Mouse (Mus musculus) forebrain, postnatal 0 days (tissue): Measurements from ENCODE around the gene H1foo. TPM values are rescaled to one million over a fixed set of nuclear protein-coding genes. Genes with fewer than 3 reads are reported as not detected.
A peak's percentile ranks its signal among the peaks of the same experiment; 100 is the strongest.

Source experiments
- ATAC-seq: fragments of 200-750 bp; cut with Nextera tagmentation; 2 replicates; pipeline ENCODE4 v1.8.0; 2017; ENCODE audit warnings: mild to moderate bottlenecking, moderate library complexity
- DNase-seq: peaks from one replicate; pipeline ENCODE4 v3.0.0-alpha.2; 2015
- H3K27ac ChIP-seq: fragments of 300-500 bp; sonication (generic); 2 replicates; pipeline ENCODE4 v1.5.1; 2014; ENCODE audit warnings: low read depth, mild to moderate bottlenecking, antibody characterized with exemption, low read length, moderate library complexity, mixed read lengths
- H3K27me3 ChIP-seq: fragments of 300-500 bp; sonication (generic); 2 replicates; pipeline ENCODE4 v1.6.1; 2014; ENCODE audit warnings: mild to moderate bottlenecking, low read length, mixed read lengths; ENCODE audit not compliant: insufficient read depth
- H3K36me3 ChIP-seq: fragments of 300-500 bp; sonication (generic); 2 replicates; pipeline ENCODE4 v1.6.1; 2014; ENCODE audit warnings: mild to moderate bottlenecking, moderate library complexity; ENCODE audit not compliant: insufficient read depth
- H3K4me1 ChIP-seq: fragments of 300-500 bp; sonication (generic); 2 replicates; pipeline ENCODE4 v1.6.1; 2014; ENCODE audit warnings: antibody characterized with exemption; ENCODE audit not compliant: insufficient read depth
- H3K4me2 ChIP-seq: fragments of 300-500 bp; sonication (generic); 2 replicates; pipeline ENCODE4 v1.6.1; 2014; ENCODE audit warnings: low read depth, mild to moderate bottlenecking, moderate library complexity
- H3K4me3 ChIP-seq: fragments of 300-500 bp; sonication (generic); 2 replicates; pipeline ENCODE4 v1.5.1; 2014; ENCODE audit warnings: low read depth, low read length, mixed read lengths
- H3K9ac ChIP-seq: fragments of 300-500 bp; sonication (generic); 2 replicates; pipeline ENCODE4 v1.6.1; 2014; ENCODE audit warnings: mild to moderate bottlenecking
- H3K9me3 ChIP-seq: fragments of 300-500 bp; sonication (generic); 2 replicates; pipeline ENCODE4 v1.6.1; 2016; ENCODE audit warnings: low read length
- CTCF ChIP-seq: sonication (generic); IDR thresholded peaks from 2 replicates; pipeline ENCODE4 v1.5.1; 2016; ENCODE audit warnings: antibody characterized with exemption, control low read depth, low read depth
- WGBS: fragments of 180-500 bp; shearing (Covaris S2); extraction: QIAGEN DNeasy Blood & Tissue Kit; methylation state at CpG from one replicate; pipeline ENCODE4 v1.1.7; 2014; 5-methylcytosine and 5-hydroxymethylcytosine counted together
- polyA plus RNA-seq: library from polyadenylated mRNA; unstranded; fragments of >200 nt; fragmentation: Nextera tagmentation; extraction: Ambion mirVana; gene quantifications from 2 replicates; pipeline ENCODE4 v1.2.1, GENCODE M21; 2015
- total RNA-seq: library from RNA; depleted of rRNA; stranded (reverse); fragments of >200 nt; gene quantifications from 2 replicates; pipeline ENCODE4 v1.2.3, GENCODE M21; 2014; rRNA removed

The H1foo gene
- total and polyA plus RNA-seq, 2 experiments from 2014 or later: not detected

DNA sequence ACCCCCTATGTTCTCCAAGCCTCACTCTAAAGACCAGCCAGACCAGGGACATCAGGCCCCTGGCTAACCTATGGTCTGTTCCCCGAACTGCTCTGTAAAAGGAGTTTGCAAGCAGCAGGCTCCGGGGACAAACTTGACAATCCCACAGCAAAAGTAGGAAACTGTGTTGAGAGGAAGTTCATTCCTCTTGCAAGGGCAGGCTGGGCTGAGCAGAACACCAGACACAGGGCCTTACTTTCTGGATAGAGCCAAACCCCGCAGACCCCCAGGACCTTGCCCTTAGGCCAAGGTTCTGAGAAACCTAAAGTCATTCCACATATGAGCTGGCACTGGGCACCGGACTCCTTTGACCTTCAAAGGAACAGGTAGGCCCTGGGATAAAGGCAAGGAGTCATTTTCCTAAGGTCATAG, 50.8 kb downstream of the H1foo start:
- Histone ChIP-seq H3K4me3 (peak overlapping the region; percentile 62; the same call in 1 of the 2 replicates), H3K9ac (no peak overlapping the region), H3K4me2 (peak overlapping the region; percentile 94), H3K27me3 (peaks cover 18% of the 10 kb centered on the region), H3K27ac (no peak overlapping the region), H3K9me3 (no peaks in the 10 kb centered on the region), H3K4me1 (peaks cover 9% of the 10 kb centered on the region), H3K36me3 (no peaks in the 10 kb centered on the region)
- WGBS: 43% methylated on average over 4 of the region's 4 CpGs
- TF ChIP-seq CTCF: no peak
- no peak for DNase-seq
- ATAC-seq: no peak

DNA sequence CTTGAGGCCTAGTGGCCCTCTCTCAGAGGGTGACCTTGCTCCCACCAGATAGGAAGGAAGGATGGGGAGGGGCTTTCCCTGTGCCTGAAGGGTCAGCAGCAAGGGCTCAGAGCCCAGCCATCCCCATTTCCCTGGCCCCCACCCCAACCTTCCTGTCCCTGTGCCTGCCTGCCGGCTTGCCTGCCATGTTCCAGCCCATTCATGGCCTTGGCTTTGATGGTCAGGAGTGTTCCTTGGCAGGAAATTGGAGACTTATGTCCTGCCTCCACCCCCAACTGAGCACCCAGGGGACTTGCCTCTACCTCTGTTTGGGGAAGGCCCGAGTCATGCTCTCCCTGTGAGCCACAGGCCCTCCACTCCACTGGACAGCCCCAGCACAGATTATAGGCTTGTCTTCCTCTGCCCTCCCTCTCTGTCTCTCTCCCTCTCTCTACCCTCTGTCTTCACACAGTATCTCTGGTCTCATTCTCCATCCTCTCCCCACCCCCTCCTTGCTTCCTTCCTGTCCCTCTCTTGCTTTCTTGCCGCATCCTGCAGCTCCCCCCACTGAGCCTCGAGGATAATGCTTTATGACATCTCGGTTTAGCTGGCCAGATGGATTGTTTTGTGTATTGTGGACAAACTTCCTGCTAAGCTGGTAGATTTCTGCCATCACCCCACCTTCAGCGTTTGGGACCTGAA, 51.6 kb downstream of the H1foo start:
- Histone ChIP-seq H3K36me3 (no peaks in the 10 kb centered on the region), H3K4me3 (no peak overlapping the region), H3K4me2 (no peak overlapping the region), H3K9ac (no peak overlapping the region), H3K4me1 (peaks cover 9% of the 10 kb centered on the region), H3K27me3 (peaks cover 18% of the 10 kb centered on the region), H3K27ac (no peak overlapping the region), H3K9me3 (no peaks in the 10 kb centered on the region)
- 40% methylated on average over 6 of the region's 6 CpGs for WGBS
- peak; percentile 63 for TF ChIP-seq CTCF
- DNase-seq (peak; percentile 47), ATAC-seq (0 out of 2 replicates have a peak, but pooled peaks have one; percentile 8)

DNA sequence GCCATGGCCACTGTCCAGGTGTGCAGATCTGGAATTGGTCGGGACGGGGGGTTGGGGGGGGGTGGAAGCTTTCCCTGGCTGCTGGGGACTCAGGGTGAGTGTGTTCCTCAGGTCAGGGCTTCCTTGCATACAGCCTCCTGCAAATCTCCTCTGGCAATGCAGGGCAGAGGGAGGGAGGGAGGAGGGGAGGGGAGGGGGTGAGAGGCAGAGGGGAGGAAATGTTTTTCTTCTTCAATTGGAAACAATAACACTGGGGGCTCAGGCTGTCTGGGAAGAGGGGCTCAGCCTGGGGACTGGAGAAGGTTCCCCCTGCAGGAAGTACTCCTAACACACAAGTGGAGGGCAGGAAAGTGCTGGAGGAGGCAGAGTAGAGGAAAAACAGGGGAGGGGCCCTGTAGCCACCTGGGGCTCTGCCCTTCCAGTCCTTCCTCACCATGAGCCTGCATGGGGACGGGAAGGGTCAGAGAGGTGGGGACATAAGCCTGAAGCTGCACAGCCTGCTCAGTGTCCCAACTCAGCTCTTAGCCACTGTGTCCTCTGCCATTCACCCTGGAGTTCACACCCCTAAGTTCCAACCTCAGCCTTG, 53.1 kb downstream of the H1foo start:
- H3K4me1 ChIP-seq: peaks cover 9% of the 10 kb centered on the region; the same call in 1 of the 2 replicates
- no peak overlapping the region for H3K9ac ChIP-seq
- ATAC-seq: no peak
- WGBS: 14% methylated on average over 3 of the region's 3 CpGs
- no peak for DNase-seq
- no peaks in the 10 kb centered on the region for H3K36me3 ChIP-seq
- no peak for TF ChIP-seq CTCF
- H3K4me2 ChIP-seq: no peak overlapping the region
- no peak overlapping the region for H3K4me3 ChIP-seq
- no peak overlapping the region for H3K27ac ChIP-seq
- H3K9me3 ChIP-seq: no peaks in the 10 kb centered on the region
- peaks cover 16% of the 10 kb centered on the region for H3K27me3 ChIP-seq

DNA sequence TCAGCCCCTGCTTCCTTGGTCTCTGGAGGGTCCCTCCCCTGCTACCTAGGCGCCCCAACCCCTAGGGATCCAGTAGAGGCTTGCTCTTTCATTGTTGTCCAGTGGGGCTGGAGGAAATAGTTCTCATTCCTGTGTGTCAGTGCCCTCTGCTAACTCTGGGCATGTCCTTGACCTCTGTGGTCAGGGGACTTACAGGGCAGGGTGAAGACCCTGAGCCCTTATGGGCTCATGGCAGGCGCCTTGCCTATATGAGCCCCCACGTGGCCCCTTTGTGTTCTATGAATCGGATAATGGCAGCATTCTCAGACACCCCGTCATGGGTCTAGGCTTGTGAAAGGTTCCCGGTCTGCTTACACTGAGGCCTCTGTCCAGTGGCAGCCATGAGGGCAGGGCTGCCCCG, 54.0 kb downstream of the H1foo start:
- DNase-seq (no peak), ATAC-seq (no peak)
- TF ChIP-seq CTCF: no peak
- H3K27me3 ChIP-seq: 0 out of 2 replicates have a peak, but pooled peaks cover 7% of the 10 kb centered on the region
- WGBS: 77% methylated on average over 7 of the region's 7 CpGs
- no peak overlapping the region for H3K27ac ChIP-seq
- H3K9me3 ChIP-seq: no peaks in the 10 kb centered on the region
- no peaks in the 10 kb centered on the region for H3K36me3 ChIP-seq
- H3K4me2 ChIP-seq: no peak overlapping the region
- H3K4me3 ChIP-seq: no peak overlapping the region
- no peak overlapping the region for H3K9ac ChIP-seq
- H3K4me1 ChIP-seq: peaks cover 6% of the 10 kb centered on the region; the same call in 1 of the 2 replicates

DNA sequence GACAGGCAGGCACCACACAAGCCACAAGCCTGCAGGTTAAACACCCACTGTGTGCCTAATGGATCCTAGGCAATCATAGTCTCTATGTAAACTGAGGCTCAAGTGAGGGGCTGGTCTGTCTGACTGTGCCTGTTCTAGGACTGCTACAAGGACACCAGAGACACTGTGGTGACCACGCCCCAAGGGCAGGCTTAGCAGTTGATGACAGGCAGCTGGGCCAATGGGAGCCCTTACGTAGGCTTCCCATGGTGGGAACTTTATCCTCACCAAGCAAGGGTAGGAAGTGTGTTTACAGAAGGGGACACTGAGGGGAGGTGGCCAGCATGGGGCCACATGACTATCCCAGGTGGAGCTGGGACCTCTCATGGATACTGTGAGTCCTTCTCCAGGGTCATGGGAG, 54.5 kb downstream of the H1foo start:
- Histone ChIP-seq H3K9me3 (no peaks in the 10 kb centered on the region), H3K36me3 (no peaks in the 10 kb centered on the region), H3K27ac (no peak overlapping the region), H3K27me3 (0 out of 2 replicates have a peak, but pooled peaks cover 2% of the 10 kb centered on the region), H3K4me2 (no peak overlapping the region), H3K9ac (no peak overlapping the region), H3K4me3 (no peak overlapping the region), H3K4me1 (peaks cover under 1% of the 10 kb centered on the region; the same call in 1 of the 2 replicates)
- WGBS: 87% methylated on average over 2 of the region's 2 CpGs
- no peak for DNase-seq
- ATAC-seq: no peak
- no peak for TF ChIP-seq CTCF

Other genes starting within 250 kb of the H1foo start
- 0.38 and 1.4 TPM in 2 replicates for gene Tmem40, start 182.5 kb upstream of the H1foo start, total RNA-seq
- gene Tmem40, start 182.5 kb upstream of the H1foo start, polyA plus RNA-seq: 0.73 and 1.1 TPM in 2 replicates
- 5.2 and 6.6 TPM in 2 replicates for gene Cand2, start 170.4 kb upstream of the H1foo start, total RNA-seq
- gene Cand2, start 170.4 kb upstream of the H1foo start, polyA plus RNA-seq: 2.9 and 4.2 TPM in 2 replicates
- gene Rpl32, start 136.2 kb upstream of the H1foo start, total RNA-seq: 1,524 and 2,855 TPM in 2 replicates
- 1,212 and 1,517 TPM in 2 replicates for gene Rpl32, start 136.2 kb upstream of the H1foo start, polyA plus RNA-seq
- gene Efcab12, start 106.5 kb upstream of the H1foo start, total RNA-seq: 2.4 and 4.4 TPM in 2 replicates
- gene Efcab12, start 106.5 kb upstream of the H1foo start, polyA plus RNA-seq: 1.4 and 1.7 TPM in 2 replicates
- gene Mbd4, start 91.6 kb upstream of the H1foo start, total RNA-seq: 6.6 and 6.7 TPM in 2 replicates
- gene Mbd4, start 91.6 kb upstream of the H1foo start, polyA plus RNA-seq: 4.3 and 6.8 TPM in 2 replicates
- 27.1 and 32.6 TPM in 2 replicates for gene Ift122, start 91.5 kb upstream of the H1foo start, total RNA-seq
- 17.6 and 25.6 TPM in 2 replicates for gene Ift122, start 91.5 kb upstream of the H1foo start, polyA plus RNA-seq
- gene Rho, start 13.2 kb upstream of the H1foo start, total RNA-seq: 0.23 and 0.57 TPM in 2 replicates
- gene Rho, start 13.2 kb upstream of the H1foo start, polyA plus RNA-seq: 0.08 TPM in 1 of 2 replicates, not detected in the other
- 44.1 and 63.3 TPM in 2 replicates for gene Plxnd1, start 50.1 kb downstream of the H1foo start, total RNA-seq
- gene Plxnd1, start 50.1 kb downstream of the H1foo start, polyA plus RNA-seq: 16.9 and 17.6 TPM in 2 replicates
- 48.2 and 48.5 TPM in 2 replicates for gene Tmcc1, start 248.5 kb downstream of the H1foo start, total RNA-seq
- 11.7 and 13.6 TPM in 2 replicates for gene Tmcc1, start 248.5 kb downstream of the H1foo start, polyA plus RNA-seq